Mouse (Mus musculus): ENCODE results near the gene Nudt12. TPM values are rescaled to one million over a fixed set of nuclear protein-coding genes. Genes with fewer than 3 reads are reported as not detected.

Nudt12 gene
- 1.1 and 2.5 TPM in 2 replicates for polyA plus RNA-seq (2011; ENCODE audit: insufficient read depth, insufficient read length, low replicate concordance, missing spikeins)

- Histone ChIP-seq H3K4me1 (ENCODE audit: control insufficient read depth, insufficient read depth, low read length) (no peaks in the 10 kb centered on the region), H3K27ac (ENCODE audit: control insufficient read depth, insufficient read depth, low read depth, low read length, poor library complexity) (no peak within 1 kb of the TSS), H3K4me3 (replicated peaks; ENCODE audit: control insufficient read depth, low read depth, low read length) (peak within 1 kb of the TSS; percentile 78)
- WGBS: under 1% methylated on average over 22 of the region's 22 CpGs
- TF ChIP-seq CTCF (IDR thresholded peaks at IDR 0.05; ENCODE audit: control insufficient read depth, insufficient read depth, low read length) (no peak), POLR2A (IDR thresholded peaks at IDR 0.05; ENCODE audit: borderline replicate concordance, control insufficient read depth, low read depth, low read length) (no peak)
Measured at GRCm38 (mm10) chr17:59013091-59013459, at the start of gene Nudt12. Nudt12 (minus strand) TSS chr17:59013372.

DNA sequence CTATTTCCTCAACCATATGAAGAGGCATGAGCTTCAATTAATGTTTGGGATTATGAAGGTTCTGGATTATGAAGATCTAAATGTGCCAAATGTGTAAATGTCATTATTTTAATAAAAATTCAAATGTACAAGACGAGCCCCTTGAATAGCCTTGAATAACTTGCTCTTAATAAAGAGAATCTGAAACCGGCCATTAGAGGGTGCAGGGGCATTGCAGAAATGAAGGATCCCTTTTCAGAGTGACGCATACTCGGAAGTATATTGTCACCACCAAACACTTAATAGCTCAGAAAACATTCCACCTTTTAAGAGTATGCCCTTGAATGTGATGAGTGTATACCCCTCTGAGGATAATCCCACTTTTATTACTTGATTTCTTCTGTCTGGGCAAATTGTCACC is 40.1 kb upstream of the Nudt12 start:
- Histone ChIP-seq H3K4me1 (ENCODE audit: control insufficient read depth, insufficient read depth, low read length) (no peaks in the 10 kb centered on the region), H3K27ac (ENCODE audit: control insufficient read depth, insufficient read depth, low read depth, low read length, poor library complexity) (no peak overlapping the region), H3K4me3 (replicated peaks; ENCODE audit: control insufficient read depth, low read depth, low read length) (no peak overlapping the region)
- WGBS: 67% methylated on average over 4 of the region's 4 CpGs
- TF ChIP-seq POLR2A (IDR thresholded peaks at IDR 0.05; ENCODE audit: borderline replicate concordance, control insufficient read depth, low read depth, low read length): no peak

DNA sequence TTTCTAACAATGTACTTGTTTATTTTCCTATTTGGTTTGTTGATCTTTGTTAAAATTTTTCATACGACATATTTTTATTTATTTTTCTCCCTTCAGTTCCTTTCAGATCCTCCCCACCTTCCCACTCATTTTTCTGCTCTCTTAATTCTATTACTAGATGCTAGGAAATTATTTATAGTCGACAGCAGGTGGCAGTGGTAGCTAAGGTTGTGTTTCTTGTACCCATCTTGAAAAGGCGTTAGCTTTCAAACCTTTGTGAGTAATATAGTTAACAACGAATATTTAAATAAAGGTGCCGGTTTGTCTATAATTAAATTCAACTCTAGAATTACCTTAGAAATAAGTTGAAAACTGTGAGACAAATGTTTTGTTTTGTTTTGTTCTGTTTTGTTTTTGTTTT is 26.6 kb upstream of the Nudt12 start:
- H3K4me1 ChIP-seq (ENCODE audit: control insufficient read depth, insufficient read depth, low read length): no peaks in the 10 kb centered on the region
- WGBS: 24% methylated on average over 5 of the region's 5 CpGs
- no peak for TF ChIP-seq POLR2A (IDR thresholded peaks at IDR 0.05; ENCODE audit: borderline replicate concordance, control insufficient read depth, low read depth, low read length)
- TF ChIP-seq CTCF (IDR thresholded peaks at IDR 0.05; ENCODE audit: control insufficient read depth, insufficient read depth, low read length): no peak
- H3K4me3 ChIP-seq (replicated peaks; ENCODE audit: control insufficient read depth, low read depth, low read length): no peak overlapping the region
- H3K27ac ChIP-seq (ENCODE audit: control insufficient read depth, insufficient read depth, low read depth, low read length, poor library complexity): no peak overlapping the region

DNA sequence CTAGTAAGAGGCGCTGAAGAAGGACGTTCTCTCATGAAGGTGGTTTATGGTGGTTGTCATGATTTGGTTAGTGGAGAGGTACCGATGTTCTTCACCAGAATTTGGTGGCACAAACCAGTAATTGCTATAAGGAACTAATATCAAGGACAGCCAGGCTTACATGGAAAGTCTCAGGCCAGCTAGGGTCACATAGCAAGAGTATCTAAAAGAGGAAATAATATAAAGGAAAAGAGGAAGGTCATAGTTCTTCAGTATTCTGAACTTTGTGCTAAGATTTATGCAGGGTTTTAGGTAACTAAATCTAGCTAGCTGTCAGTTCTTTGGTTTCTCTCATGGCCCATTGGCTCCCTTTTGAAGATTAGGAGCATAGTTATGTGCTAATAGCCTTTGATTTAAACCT is 20.3 kb upstream of the Nudt12 start:
- H3K4me3 ChIP-seq (replicated peaks; ENCODE audit: control insufficient read depth, low read depth, low read length): no peak overlapping the region
- no peak for TF ChIP-seq POLR2A (IDR thresholded peaks at IDR 0.05; ENCODE audit: borderline replicate concordance, control insufficient read depth, low read depth, low read length)
- TF ChIP-seq CTCF (IDR thresholded peaks at IDR 0.05; ENCODE audit: control insufficient read depth, insufficient read depth, low read length): no peak
- WGBS: 73% methylated on average over 3 of the region's 3 CpGs
- no peaks in the 10 kb centered on the region for H3K4me1 ChIP-seq (ENCODE audit: control insufficient read depth, insufficient read depth, low read length)
- H3K27ac ChIP-seq (ENCODE audit: control insufficient read depth, insufficient read depth, low read depth, low read length, poor library complexity): no peak overlapping the region

- WGBS: 85% methylated on average over 3 of the region's 3 CpGs
- no peak overlapping the region for H3K4me3 ChIP-seq (replicated peaks; ENCODE audit: control insufficient read depth, low read depth, low read length)
- no peak overlapping the region for H3K27ac ChIP-seq (ENCODE audit: control insufficient read depth, insufficient read depth, low read depth, low read length, poor library complexity)
- TF ChIP-seq POLR2A (IDR thresholded peaks at IDR 0.05; ENCODE audit: borderline replicate concordance, control insufficient read depth, low read depth, low read length) (no peak), CTCF (IDR thresholded peaks at IDR 0.05; ENCODE audit: control insufficient read depth, insufficient read depth, low read length) (no peak)
- H3K4me1 ChIP-seq (ENCODE audit: control insufficient read depth, insufficient read depth, low read length): no peaks in the 10 kb centered on the region
Measured at GRCm38 (mm10) chr17:59026336-59026735, 13.2 kb upstream of the Nudt12 start.

- no peak for TF ChIP-seq POLR2A (IDR thresholded peaks at IDR 0.05; ENCODE audit: borderline replicate concordance, control insufficient read depth, low read depth, low read length)
- TF ChIP-seq CTCF (IDR thresholded peaks at IDR 0.05; ENCODE audit: control insufficient read depth, insufficient read depth, low read length): no peak
- Histone ChIP-seq H3K27ac (ENCODE audit: control insufficient read depth, insufficient read depth, low read depth, low read length, poor library complexity) (no peak overlapping the region), H3K4me1 (ENCODE audit: control insufficient read depth, insufficient read depth, low read length) (no peaks in the 10 kb centered on the region), H3K4me3 (replicated peaks; ENCODE audit: control insufficient read depth, low read depth, low read length) (no peak overlapping the region)
- 76% methylated on average over 6 of the region's 6 CpGs for WGBS
Measured at GRCm38 (mm10) chr17:59024502-59024901, 11.3 kb upstream of the Nudt12 start.

- WGBS: 80% methylated on average over 5 of the region's 5 CpGs
- no peak overlapping the region for H3K4me3 ChIP-seq (replicated peaks; ENCODE audit: control insufficient read depth, low read depth, low read length)
- TF ChIP-seq CTCF (IDR thresholded peaks at IDR 0.05; ENCODE audit: control insufficient read depth, insufficient read depth, low read length) (no peak), POLR2A (IDR thresholded peaks at IDR 0.05; ENCODE audit: borderline replicate concordance, control insufficient read depth, low read depth, low read length) (no peak)
- no peaks in the 10 kb centered on the region for H3K4me1 ChIP-seq (ENCODE audit: control insufficient read depth, insufficient read depth, low read length)
- H3K27ac ChIP-seq (ENCODE audit: control insufficient read depth, insufficient read depth, low read depth, low read length, poor library complexity): no peak overlapping the region
Measured at GRCm38 (mm10) chr17:59023971-59024370, 10.8 kb upstream of the Nudt12 start.

DNA sequence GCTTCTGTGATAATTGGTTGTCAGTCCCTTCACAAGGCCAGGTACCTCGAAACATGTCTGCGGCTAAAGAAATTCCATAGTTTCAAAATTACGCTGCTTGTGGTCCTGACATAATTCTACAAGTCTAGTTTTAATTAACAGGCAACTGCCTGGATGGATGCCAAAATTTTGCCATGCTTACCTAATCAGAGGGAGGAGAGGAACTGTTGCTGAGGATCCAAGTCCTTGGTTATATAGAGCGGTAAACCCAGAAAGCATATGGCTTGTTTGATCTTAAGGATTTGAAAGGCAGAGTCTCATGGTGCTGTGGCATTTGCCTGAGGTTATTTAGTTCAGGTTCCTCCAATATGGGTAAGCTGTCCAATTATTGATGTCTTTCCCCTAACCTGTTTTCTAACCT is 5.5 kb upstream of the Nudt12 start:
- no peak overlapping the region for H3K4me3 ChIP-seq (replicated peaks; ENCODE audit: control insufficient read depth, low read depth, low read length)
- H3K27ac ChIP-seq (ENCODE audit: control insufficient read depth, insufficient read depth, low read depth, low read length, poor library complexity): no peak overlapping the region
- 82% methylated on average over 4 of the region's 4 CpGs for WGBS
- TF ChIP-seq POLR2A (IDR thresholded peaks at IDR 0.05; ENCODE audit: borderline replicate concordance, control insufficient read depth, low read depth, low read length) (no peak), CTCF (IDR thresholded peaks at IDR 0.05; ENCODE audit: control insufficient read depth, insufficient read depth, low read length) (no peak)
- no peaks in the 10 kb centered on the region for H3K4me1 ChIP-seq (ENCODE audit: control insufficient read depth, insufficient read depth, low read length)

- H3K4me1 ChIP-seq (ENCODE audit: control insufficient read depth, insufficient read depth, low read length): no peaks in the 10 kb centered on the region
- TF ChIP-seq POLR2A (IDR thresholded peaks at IDR 0.05; ENCODE audit: borderline replicate concordance, control insufficient read depth, low read depth, low read length): no peak
- no peak for TF ChIP-seq CTCF (IDR thresholded peaks at IDR 0.05; ENCODE audit: control insufficient read depth, insufficient read depth, low read length)
- 4% methylated on average over 15 of the region's 15 CpGs for WGBS
- peak overlapping the region; percentile 78 for H3K4me3 ChIP-seq (replicated peaks; ENCODE audit: control insufficient read depth, low read depth, low read length)
- H3K27ac ChIP-seq (ENCODE audit: control insufficient read depth, insufficient read depth, low read depth, low read length, poor library complexity): no peak overlapping the region
Measured at GRCm38 (mm10) chr17:59012421-59013090, 616 bp downstream of the Nudt12 start.

Data from bone marrow, adult 2 months (tissue).